Mouse (Mus musculus) stomach, postnatal 0 days (tissue): ENCODE results near the gene Dnmt3l. TPM values are rescaled to one million over a fixed set of nuclear protein-coding genes. Genes with fewer than 3 reads are reported as not detected.

ENCODE experiments used
- ATAC-seq: fragments of 200-750 bp; cut with Nextera tagmentation; 2 replicates; pipeline ENCODE4 v1.8.0; 2017; ENCODE audit not compliant: low FRiP score, low TSS enrichment
- DNase-seq: peaks from one replicate; pipeline ENCODE4 v3.0.0-alpha.2; 2016; ENCODE audit warnings: low spot score
- H3K27ac ChIP-seq: fragments of 300-500 bp; sonication (generic); replicated peaks from 2 replicates; pipeline ENCODE4 v1.5.1; 2014; ENCODE audit warnings: mild to moderate bottlenecking, control low read depth
- H3K27me3 ChIP-seq: fragments of 300-500 bp; sonication (generic); 2 replicates; pipeline ENCODE4 v1.6.1; 2014; ENCODE audit warnings: low read length; ENCODE audit not compliant: control insufficient read depth, insufficient read depth
- H3K36me3 ChIP-seq: fragments of 300-500 bp; sonication (generic); 2 replicates; pipeline ENCODE4 v1.6.1; 2014; ENCODE audit warnings: low read length, mixed read lengths; ENCODE audit not compliant: control insufficient read depth, insufficient read depth
- H3K4me1 ChIP-seq: fragments of 300-500 bp; sonication (generic); replicated peaks from 2 replicates; pipeline ENCODE4 v1.6.1; 2014; ENCODE audit warnings: antibody characterized with exemption; ENCODE audit not compliant: control insufficient read depth, insufficient read depth
- H3K4me2 ChIP-seq: fragments of 300-500 bp; sonication (generic); replicated peaks from 2 replicates; pipeline ENCODE4 v1.6.1; 2014; ENCODE audit warnings: low read depth, mild to moderate bottlenecking, control low read depth, moderate library complexity
- H3K4me3 ChIP-seq: fragments of 300-500 bp; sonication (generic); 2 replicates; pipeline ENCODE4 v1.5.1; 2014; ENCODE audit warnings: low read depth, low read length, control low read depth
- H3K9ac ChIP-seq: fragments of 300-500 bp; sonication (generic); 2 replicates; pipeline ENCODE4 v1.6.1; 2014; ENCODE audit warnings: mild to moderate bottlenecking, low read length, control low read depth, mixed read lengths
- H3K9me3 ChIP-seq: fragments of 300-500 bp; sonication (generic); 2 replicates; pipeline ENCODE4 v1.6.1; 2016; ENCODE audit warnings: low read length; ENCODE audit not compliant: control insufficient read depth
- CTCF ChIP-seq: IDR thresholded peaks from 2 replicates; pipeline ENCODE4 v1.5.1; 2016; ENCODE audit warnings: antibody characterized with exemption, low read depth, mild to moderate bottlenecking, moderate library complexity
- EP300 ChIP-seq: optimal IDR thresholded peaks from 2 replicates; pipeline ENCODE3; 2016; ENCODE audit warnings: antibody characterized with exemption
- WGBS: fragments of 180-500 bp; shearing (Covaris S2); extraction: QIAGEN DNeasy Blood & Tissue Kit; methylation state at CpG from one replicate; pipeline ENCODE4 v1.1.7; 2014; 5-methylcytosine and 5-hydroxymethylcytosine counted together
- polyA plus RNA-seq: library from polyadenylated mRNA; unstranded; fragments of >200 nt; fragmentation: Nextera tagmentation; extraction: Ambion mirVana; gene quantifications from 2 replicates; pipeline ENCODE4 v1.2.1, GENCODE M21; 2015

The Dnmt3l gene
- polyA plus RNA-seq, 1 experiment from 2014 or later: 1.1 TPM

- no peak for TF ChIP-seq CTCF
- 14% methylated on average over 16 of the region's 16 CpGs for WGBS
- Histone ChIP-seq H3K9ac (peak overlapping the region; percentile 35), H3K27ac (no peak overlapping the region), H3K36me3 (no peaks in the 10 kb centered on the region), H3K9me3 (no peaks in the 10 kb centered on the region), H3K4me2 (peak overlapping the region; percentile 32), H3K27me3 (no peaks in the 10 kb centered on the region), H3K4me1 (0 out of 2 replicates have a peak, but pooled peaks cover 2% of the 10 kb centered on the region), H3K4me3 (no peak overlapping the region)
- DNase-seq: no peak
- no peak for ATAC-seq
Observed at GRCm38 (mm10) chr10:78100989-78101780, 59.4 kb downstream of the Dnmt3l start.

- no peak for DNase-seq
- WGBS: 54% methylated on average over 11 of the region's 11 CpGs
- no peak overlapping the region for H3K9ac ChIP-seq
- peak overlapping the region; percentile 56 for H3K27ac ChIP-seq
- peak; percentile 60; the same call in 1 of the 2 replicates for ATAC-seq
- no peaks in the 10 kb centered on the region for H3K36me3 ChIP-seq
- H3K9me3 ChIP-seq: no peaks in the 10 kb centered on the region
- 0 out of 2 replicates have a peak, but pooled peaks cover 2% of the 10 kb centered on the region for H3K4me1 ChIP-seq
- no peak overlapping the region for H3K4me2 ChIP-seq
- no peak overlapping the region for H3K4me3 ChIP-seq
- TF ChIP-seq EP300 (no peak), CTCF (no peak)
- no peaks in the 10 kb centered on the region for H3K27me3 ChIP-seq
Observed at GRCm38 (mm10) chr10:78104555-78105490, 63.1 kb downstream of the Dnmt3l start.

- no peaks in the 10 kb centered on the region for H3K27me3 ChIP-seq
- 0 out of 2 replicates have a peak, but pooled peaks cover 2% of the 10 kb centered on the region for H3K4me1 ChIP-seq
- DNase-seq: no peak
- H3K9ac ChIP-seq: no peak overlapping the region
- 73% methylated on average over 12 of the region's 12 CpGs for WGBS
- H3K9me3 ChIP-seq: no peaks in the 10 kb centered on the region
- no peak overlapping the region for H3K4me2 ChIP-seq
- no peaks in the 10 kb centered on the region for H3K36me3 ChIP-seq
- TF ChIP-seq EP300: no peak
- no peak for TF ChIP-seq CTCF
- peak overlapping the region; percentile 56 for H3K27ac ChIP-seq
- H3K4me3 ChIP-seq: no peak overlapping the region
- no peak for ATAC-seq
Observed at GRCm38 (mm10) chr10:78105548-78105947, 63.8 kb downstream of the Dnmt3l start.

Other genes with a start within 250 kb of the Dnmt3l start
- gene Gm9639, start 246.9 kb upstream of the Dnmt3l start, polyA plus RNA-seq: not detected in 2 replicates
- not detected in 2 replicates for gene Gm19668, start 242.8 kb upstream of the Dnmt3l start, polyA plus RNA-seq
- gene Gm9507, start 230.1 kb upstream of the Dnmt3l start, polyA plus RNA-seq: not detected in 2 replicates
- gene Gm2696, start 227.3 kb upstream of the Dnmt3l start, polyA plus RNA-seq: not detected in 2 replicates
- gene Krtap10-4, start 214.9 kb upstream of the Dnmt3l start, polyA plus RNA-seq: not detected in 2 replicates
- gene Krtap10-10, start 206.0 kb upstream of the Dnmt3l start, polyA plus RNA-seq: not detected in 2 replicates
- not detected in 2 replicates for gene Gm36176, start 195.1 kb upstream of the Dnmt3l start, polyA plus RNA-seq
- not detected in 2 replicates for gene Gm10318, start 189.1 kb upstream of the Dnmt3l start, polyA plus RNA-seq
- not detected in 2 replicates for gene Gm3285, start 180.0 kb upstream of the Dnmt3l start, polyA plus RNA-seq
- gene Lrrc3, start 139.4 kb upstream of the Dnmt3l start, polyA plus RNA-seq: 3.3 and 3.6 TPM in 2 replicates
- 0.61 and 0.85 TPM in 2 replicates for gene Trpm2, start 71.4 kb upstream of the Dnmt3l start, polyA plus RNA-seq
- gene 1810043G02Rik, start 63.4 kb upstream of the Dnmt3l start, polyA plus RNA-seq: 16.1 and 18.8 TPM in 2 replicates
- 82.4 and 86.1 TPM in 2 replicates for gene Pfkl, start 31.9 kb upstream of the Dnmt3l start, polyA plus RNA-seq
- 0.10 and 0.11 TPM in 2 replicates for gene Aire, start 1.7 kb downstream of the Dnmt3l start, polyA plus RNA-seq
- gene Icosl, start 27.4 kb downstream of the Dnmt3l start, polyA plus RNA-seq: 4.8 and 5.6 TPM in 2 replicates
- 28.4 and 33.9 TPM in 2 replicates for gene D10Jhu81e, start 127.8 kb downstream of the Dnmt3l start, polyA plus RNA-seq
- 6.2 and 7.1 TPM in 2 replicates for gene Pwp2, start 143.2 kb downstream of the Dnmt3l start, polyA plus RNA-seq
- gene Trappc10, start 202.7 kb downstream of the Dnmt3l start, polyA plus RNA-seq: 14.7 and 17.8 TPM in 2 replicates